Mouse (Mus musculus) testis, adult 2 months (tissue): ENCODE data around the gene Trpv2. TPM values are rescaled to one million over a fixed set of nuclear protein-coding genes. Genes with fewer than 3 reads are reported as not detected.

Source experiments
- H3K27ac ChIP-seq: fragments of 200-500 bp; 2 replicates; pipeline ENCODE4 v1.5.1; 2012; ENCODE audit warnings: low read depth, low read length; ENCODE audit not compliant: control insufficient read depth, insufficient read depth
- H3K27me3 ChIP-seq: fragments of 200-500 bp; 2 replicates; pipeline ENCODE4 v1.6.1; 2012; ENCODE audit warnings: mild to moderate bottlenecking, low read length, moderate library complexity; ENCODE audit not compliant: control insufficient read depth, insufficient read depth
- H3K36me3 ChIP-seq: fragments of 200-500 bp; 2 replicates; pipeline ENCODE4 v1.6.1; 2012; ENCODE audit warnings: mild to moderate bottlenecking, low read length; ENCODE audit not compliant: control insufficient read depth, insufficient read depth
- H3K4me1 ChIP-seq: fragments of 200-500 bp; 2 replicates; pipeline ENCODE4 v1.6.1; 2012; ENCODE audit warnings: low read length; ENCODE audit not compliant: control insufficient read depth, insufficient read depth
- H3K4me3 ChIP-seq: fragments of 200-500 bp; 2 replicates; pipeline ENCODE4 v1.5.1; 2012; ENCODE audit warnings: low read depth, mild to moderate bottlenecking, low read length, moderate library complexity, mixed read lengths; ENCODE audit not compliant: control insufficient read depth
- CTCF ChIP-seq: fragments of 200-500 bp; IDR thresholded peaks from 2 replicates; pipeline ENCODE4 v1.5.1; 2012; ENCODE audit warnings: low read depth, mild to moderate bottlenecking, inconsistent platforms, low read length, moderate library complexity; ENCODE audit not compliant: control insufficient read depth, insufficient read depth, insufficient replicate concordance
- POLR2A ChIP-seq: fragments of 200-500 bp; IDR thresholded peaks from 2 replicates; pipeline ENCODE4 v1.6.1; 2012; ENCODE audit warnings: low read depth, mild to moderate bottlenecking, inconsistent platforms, low read length, moderate library complexity; ENCODE audit not compliant: control insufficient read depth
- polyA plus RNA-seq: library from polyadenylated mRNA; depleted of rRNA; stranded (reverse); fragments of >200 nt; gene quantifications from 2 replicates; pipeline ENCODE4 v1.2.3, GENCODE M21; 2012

Gene Trpv2
- polyA plus RNA-seq, 1 experiment = 0.67 TPM

DNA sequence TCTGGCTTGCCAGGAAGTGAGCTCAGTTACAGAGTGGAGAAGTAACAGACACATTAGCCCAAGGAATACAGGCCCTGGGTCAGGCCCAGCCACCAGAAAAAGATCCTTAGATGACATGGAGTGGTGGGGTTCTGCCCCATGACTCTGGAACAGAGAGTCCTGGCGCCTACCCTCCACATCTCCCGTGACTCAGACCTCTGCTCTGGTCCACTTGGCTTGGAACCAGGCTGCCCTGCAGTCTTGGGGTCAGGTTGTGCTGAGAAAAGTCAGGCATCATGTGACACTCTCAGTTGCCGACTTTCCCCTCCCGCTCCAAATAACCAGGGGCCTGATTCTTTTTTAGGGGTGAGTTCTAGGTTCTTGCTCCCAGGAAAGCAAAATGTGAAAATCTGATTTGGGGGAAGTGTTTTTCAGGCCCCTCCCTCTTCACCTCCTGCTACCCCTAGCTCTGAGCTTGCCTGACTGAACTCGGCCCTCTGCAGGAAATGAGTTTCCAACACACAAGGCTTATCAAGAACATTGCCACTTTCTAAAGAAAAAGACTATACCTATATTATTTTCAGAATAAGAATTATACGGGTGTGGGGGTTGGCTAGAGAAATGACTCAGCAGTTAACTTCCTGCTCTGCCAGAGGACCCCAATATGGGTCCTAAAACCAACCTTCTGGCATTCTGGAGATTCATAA, 15.2 kb upstream of the Trpv2 start:
- Histone ChIP-seq H3K27me3 (no peaks in the 10 kb centered on the region), H3K4me1 (peaks cover 5% of the 10 kb centered on the region; the same call in 1 of the 2 replicates), H3K36me3 (no peaks in the 10 kb centered on the region), H3K27ac (no peak overlapping the region), H3K4me3 (no peak overlapping the region)
- no peak for TF ChIP-seq CTCF
- no peak for TF ChIP-seq POLR2A

GRCm38 (mm10) chr11:62560463-62561016, 13.7 kb upstream of the Trpv2 start:
- peak overlapping the region; percentile 57 for H3K4me3 ChIP-seq
- H3K36me3 ChIP-seq = no peaks in the 10 kb centered on the region
- H3K27ac ChIP-seq = no peak overlapping the region
- peaks cover 5% of the 10 kb centered on the region; the same call in 1 of the 2 replicates for H3K4me1 ChIP-seq
- no peaks in the 10 kb centered on the region for H3K27me3 ChIP-seq
- TF ChIP-seq CTCF (no peak), POLR2A (no peak)

- Histone ChIP-seq H3K27ac (no peak overlapping the region), H3K4me1 (peaks cover 10% of the 10 kb centered on the region), H3K36me3 (no peaks in the 10 kb centered on the region), H3K4me3 (no peak overlapping the region), H3K27me3 (no peaks in the 10 kb centered on the region)
- no peak for TF ChIP-seq POLR2A
- no peak for TF ChIP-seq CTCF
Observed at GRCm38 (mm10) chr11:62563590-62563989, 10.7 kb upstream of the Trpv2 start.

- no peak overlapping the region for H3K27ac ChIP-seq
- peaks cover 6% of the 10 kb centered on the region for H3K4me1 ChIP-seq
- no peaks in the 10 kb centered on the region for H3K27me3 ChIP-seq
- no peaks in the 10 kb centered on the region for H3K36me3 ChIP-seq
- TF ChIP-seq POLR2A = no peak
- no peak for TF ChIP-seq CTCF
- no peak overlapping the region for H3K4me3 ChIP-seq
Observed at GRCm38 (mm10) chr11:62565747-62566146, 8.5 kb upstream of the Trpv2 start.

DNA sequence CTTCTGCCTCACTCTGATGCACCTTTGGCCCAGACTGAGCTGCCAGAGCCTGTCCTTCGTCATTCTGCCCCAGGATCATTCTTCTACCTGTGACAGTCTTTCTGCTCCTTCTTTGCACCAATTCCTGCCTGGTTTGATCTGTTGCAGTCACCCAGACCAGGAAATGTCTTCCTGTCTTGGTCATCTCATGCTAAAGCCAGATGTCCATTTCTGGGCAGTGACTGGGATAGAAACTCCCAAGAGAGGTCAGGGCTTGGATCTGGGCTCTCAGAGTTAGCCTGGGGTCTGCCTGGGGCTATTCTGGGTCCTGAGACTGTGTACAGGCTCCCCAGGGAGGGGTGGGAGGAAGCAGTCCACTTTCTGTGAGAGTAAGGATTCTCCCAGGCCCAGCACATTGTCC, 8.1 kb upstream of the Trpv2 start:
- TF ChIP-seq CTCF = no peak
- TF ChIP-seq POLR2A = no peak
- Histone ChIP-seq H3K36me3 (no peaks in the 10 kb centered on the region), H3K4me1 (peaks cover 5% of the 10 kb centered on the region), H3K27me3 (no peaks in the 10 kb centered on the region), H3K27ac (no peak overlapping the region), H3K4me3 (no peak overlapping the region)

GRCm38 (mm10) chr11:62568300-62568699, 6.0 kb upstream of the Trpv2 start:
- no peaks in the 10 kb centered on the region for H3K36me3 ChIP-seq
- H3K4me3 ChIP-seq = no peak overlapping the region
- no peaks in the 10 kb centered on the region for H3K27me3 ChIP-seq
- no peak overlapping the region for H3K27ac ChIP-seq
- TF ChIP-seq CTCF = no peak
- TF ChIP-seq POLR2A = no peak
- H3K4me1 ChIP-seq = peaks cover 5% of the 10 kb centered on the region

- no peak for TF ChIP-seq POLR2A
- TF ChIP-seq CTCF = no peak
- Histone ChIP-seq H3K27me3 (no peaks in the 10 kb centered on the region), H3K4me3 (no peak overlapping the region)
Observed at GRCm38 (mm10) chr11:62574703-62575085, 408 bp downstream of the Trpv2 start.

GRCm38 (mm10) chr11:62575297-62575658, 992 bp downstream of the Trpv2 start:
- H3K4me1 ChIP-seq = peaks cover 14% of the 10 kb centered on the region
- H3K27ac ChIP-seq = no peak overlapping the region
- peak overlapping the region; percentile 77 for H3K4me3 ChIP-seq
- H3K36me3 ChIP-seq = no peaks in the 10 kb centered on the region
- no peaks in the 10 kb centered on the region for H3K27me3 ChIP-seq
- TF ChIP-seq CTCF (peak; percentile 94), POLR2A (no peak)

More at GRCm38 (mm10) chr11:62574703-62575085, 408 bp downstream of the Trpv2 start:
- H3K36me3 ChIP-seq = no peaks in the 10 kb centered on the region
- H3K4me1 ChIP-seq = peaks cover 14% of the 10 kb centered on the region
- no peak overlapping the region for H3K27ac ChIP-seq
